Mouse (Mus musculus) liver, embryonic 16.5 days (tissue): Measurements from ENCODE around the gene Psmd11. TPM values are rescaled to one million over a fixed set of nuclear protein-coding genes. Genes with fewer than 3 reads are reported as not detected.

Experiments used
- ATAC-seq: fragments of 200-750 bp; cut with Nextera tagmentation; 2 replicates; pipeline ENCODE4 v1.8.0; 2017; ENCODE audit warnings: low read depth, mild to moderate bottlenecking, moderate number of reproducible peaks, moderate library complexity
- H3K27ac ChIP-seq: fragments of 300-500 bp; sonication (generic); 2 replicates; pipeline ENCODE4 v1.5.1; 2014; ENCODE audit warnings: mild to moderate bottlenecking, low read length
- H3K27me3 ChIP-seq: fragments of 300-500 bp; sonication (generic); 2 replicates; pipeline ENCODE4 v1.6.1; 2014; ENCODE audit warnings: low read depth, low read length, mixed read lengths; ENCODE audit not compliant: control insufficient read depth, insufficient read depth
- H3K36me3 ChIP-seq: fragments of 300-500 bp; sonication (generic); 2 replicates; pipeline ENCODE4 v1.6.1; 2014; ENCODE audit warnings: mild to moderate bottlenecking; ENCODE audit not compliant: control insufficient read depth, insufficient read depth
- H3K4me1 ChIP-seq: fragments of 300-500 bp; sonication (generic); 2 replicates; pipeline ENCODE4 v1.6.1; 2014; ENCODE audit warnings: low read depth, low read length, mixed read lengths; ENCODE audit not compliant: control insufficient read depth
- H3K4me2 ChIP-seq: fragments of 300-500 bp; sonication (generic); 2 replicates; pipeline ENCODE4 v1.6.1; 2014; ENCODE audit warnings: low read depth, low read length, mixed read lengths
- H3K4me3 ChIP-seq: fragments of 300-500 bp; sonication (generic); 2 replicates; pipeline ENCODE4 v1.5.1; 2014; ENCODE audit warnings: low read depth, mild to moderate bottlenecking, low read length
- H3K9ac ChIP-seq: fragments of 300-500 bp; sonication (generic); 2 replicates; pipeline ENCODE4 v1.6.1; 2014; ENCODE audit warnings: low read depth, low read length
- H3K9me3 ChIP-seq: fragments of 300-500 bp; sonication (generic); replicated peaks from 2 replicates; pipeline ENCODE4 v1.6.1; 2016; ENCODE audit warnings: low read length; ENCODE audit not compliant: control insufficient read depth
- WGBS: fragments of 180-500 bp; shearing (Covaris S2); extraction: QIAGEN DNeasy Blood & Tissue Kit; methylation state at CpG from one replicate; pipeline ENCODE4 v1.1.7; 2014; ENCODE audit not compliant: insufficient replicate concordance; 5-methylcytosine and 5-hydroxymethylcytosine counted together
- polyA plus RNA-seq: library from polyadenylated mRNA; unstranded; fragments of >200 nt; fragmentation: Nextera tagmentation; extraction: Ambion mirVana; gene quantifications from 2 replicates; pipeline ENCODE4 v1.2.1, GENCODE M21; 2015

The Psmd11 gene
- polyA plus RNA-seq, 1 experiment from 2014 or later, result 141 TPM

GRCm38 (mm10) chr11:80512313-80513056 is 84.1 kb downstream of the Psmd11 start:
- Histone ChIP-seq H3K4me1 (no peaks in the 10 kb centered on the region; the same call in 1 of the 2 replicates), H3K4me3 (no peak overlapping the region), H3K9ac (no peak overlapping the region), H3K4me2 (no peak overlapping the region), H3K9me3 (no peaks in the 10 kb centered on the region), H3K36me3 (no peaks in the 10 kb centered on the region), H3K27me3 (no peaks in the 10 kb centered on the region), H3K27ac (no peak overlapping the region)
- no peak for ATAC-seq
- 73% methylated on average over 19 of the region's 19 CpGs for WGBS

GRCm38 (mm10) chr11:80513796-80514195 is 85.4 kb downstream of the Psmd11 start:
- Histone ChIP-seq H3K4me2 (no peak overlapping the region), H3K4me1 (no peaks in the 10 kb centered on the region), H3K27me3 (no peaks in the 10 kb centered on the region), H3K27ac (no peak overlapping the region), H3K4me3 (no peak overlapping the region), H3K36me3 (no peaks in the 10 kb centered on the region), H3K9ac (no peak overlapping the region), H3K9me3 (no peaks in the 10 kb centered on the region)
- 43% methylated on average over 7 of the region's 7 CpGs for WGBS
- ATAC-seq, result no peak

GRCm38 (mm10) chr11:80515346-80515745 is 86.9 kb downstream of the Psmd11 start:
- Histone ChIP-seq H3K36me3 (no peaks in the 10 kb centered on the region), H3K27me3 (no peaks in the 10 kb centered on the region), H3K4me3 (no peak overlapping the region), H3K4me1 (no peaks in the 10 kb centered on the region), H3K9me3 (no peaks in the 10 kb centered on the region), H3K9ac (no peak overlapping the region), H3K4me2 (no peak overlapping the region), H3K27ac (no peak overlapping the region)
- ATAC-seq, result no peak
- 78% methylated on average over 1 of the region's 1 CpGs for WGBS

DNA sequence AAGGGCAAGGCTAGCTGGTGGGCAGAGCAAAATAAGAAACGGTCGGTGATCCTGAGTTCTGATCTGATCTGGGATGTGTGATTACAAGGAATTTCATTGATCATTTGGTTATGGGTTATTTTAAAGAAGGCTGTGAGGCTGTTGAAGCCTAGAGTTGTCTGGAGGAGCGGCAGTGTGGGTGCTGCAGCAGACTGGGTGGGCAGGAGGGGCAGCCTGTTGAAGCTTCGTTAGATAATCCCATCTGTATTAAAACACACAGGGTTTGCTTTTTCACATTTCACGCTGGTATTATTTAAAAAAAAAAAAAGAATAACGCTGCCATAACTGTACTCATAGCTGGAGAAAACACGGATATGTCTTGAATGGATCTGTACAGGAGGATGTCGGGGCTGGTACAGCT is 87.5 kb downstream of the Psmd11 start:
- 73% methylated on average over 8 of the region's 8 CpGs for WGBS

DNA sequence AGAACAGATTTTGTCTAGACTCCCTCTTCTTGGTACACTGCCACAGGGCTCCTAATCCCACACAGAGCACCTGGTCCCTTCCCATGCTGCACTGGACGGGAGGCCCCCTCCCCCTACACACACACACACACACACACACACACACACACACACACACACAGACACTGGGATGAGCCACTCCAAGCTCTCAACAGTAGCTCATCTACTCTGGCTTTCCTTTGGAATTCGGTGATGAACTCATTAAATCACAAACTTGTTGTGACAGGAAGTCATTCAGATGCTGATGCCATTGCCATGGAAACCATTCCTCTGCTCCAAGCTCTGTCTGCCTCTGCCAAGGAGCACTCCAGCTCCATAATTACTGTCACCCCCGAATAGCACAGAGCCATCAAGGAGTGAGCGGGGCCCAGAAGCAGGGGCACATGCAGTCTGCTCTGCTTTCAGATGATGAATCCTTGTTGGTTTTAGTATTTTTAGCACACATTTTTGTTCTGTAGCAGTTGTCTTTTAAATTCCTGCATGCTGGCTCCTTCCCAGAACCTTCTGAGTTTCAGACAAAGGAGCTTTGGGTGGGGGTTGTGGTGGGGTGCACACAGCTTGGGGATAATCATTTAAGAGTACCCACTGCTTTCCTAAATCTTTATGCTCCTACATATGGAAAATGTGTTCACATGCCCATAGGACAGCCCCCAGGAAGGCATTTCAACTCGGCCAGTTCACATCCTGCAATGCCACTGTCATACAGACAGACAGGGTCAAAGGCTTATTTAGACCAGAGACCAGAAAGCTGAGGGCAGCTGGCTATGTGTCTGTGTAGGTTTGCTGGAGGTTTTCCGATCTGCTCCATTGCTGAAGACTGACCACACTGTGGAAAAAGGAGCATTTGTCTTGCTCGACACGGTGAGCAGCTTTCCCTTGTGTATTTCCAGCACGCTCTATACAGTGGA is 90.3 kb downstream of the Psmd11 start:
- H3K9me3 ChIP-seq, result no peaks in the 10 kb centered on the region
- no peaks in the 10 kb centered on the region for H3K4me1 ChIP-seq
- H3K4me2 ChIP-seq, result no peak overlapping the region
- H3K4me3 ChIP-seq, result no peak overlapping the region
- ATAC-seq, result no peak
- no peaks in the 10 kb centered on the region for H3K36me3 ChIP-seq
- no peaks in the 10 kb centered on the region for H3K27me3 ChIP-seq
- H3K27ac ChIP-seq, result no peak overlapping the region
- 45% methylated on average over 9 of the region's 9 CpGs for WGBS
- no peak overlapping the region for H3K9ac ChIP-seq

More for the DNA sequence above, 87.5 kb downstream of the Psmd11 start:
- H3K9me3 ChIP-seq, result no peaks in the 10 kb centered on the region
- H3K36me3 ChIP-seq, result no peaks in the 10 kb centered on the region
- ATAC-seq, result no peak
- no peak overlapping the region for H3K27ac ChIP-seq
- no peak overlapping the region for H3K4me2 ChIP-seq
- no peaks in the 10 kb centered on the region for H3K4me1 ChIP-seq
- H3K9ac ChIP-seq, result no peak overlapping the region
- no peaks in the 10 kb centered on the region for H3K27me3 ChIP-seq
- H3K4me3 ChIP-seq, result no peak overlapping the region

- H3K36me3 ChIP-seq, result no peaks in the 10 kb centered on the region
- H3K4me1 ChIP-seq, result no peaks in the 10 kb centered on the region
- H3K27ac ChIP-seq, result no peak overlapping the region
- H3K4me3 ChIP-seq, result no peak overlapping the region
- H3K9me3 ChIP-seq, result no peaks in the 10 kb centered on the region
- no peak for ATAC-seq
- H3K4me2 ChIP-seq, result no peak overlapping the region
- WGBS, result 57% methylated on average over 2 of the region's 2 CpGs
- H3K27me3 ChIP-seq, result no peaks in the 10 kb centered on the region
- H3K9ac ChIP-seq, result no peak overlapping the region
Measured at GRCm38 (mm10) chr11:80521148-80521547, 92.7 kb downstream of the Psmd11 start.

Other genes starting within 250 kb of the Psmd11 start
- 4.8 and 5.4 TPM in 2 replicates for gene Rnf135, start 244.8 kb upstream of the Psmd11 start, polyA plus RNA-seq
- gene Rhot1, start 219.6 kb upstream of the Psmd11 start, polyA plus RNA-seq, result 19.6 and 20.2 TPM in 2 replicates
- 0.02 and 0.04 TPM in 2 replicates for gene Rhbdl3, start 127.7 kb upstream of the Psmd11 start, polyA plus RNA-seq
- gene 5730455P16Rik, start 50.6 kb upstream of the Psmd11 start, polyA plus RNA-seq, result 4.1 and 5.1 TPM in 2 replicates
- gene Zfp207, start 45.3 kb upstream of the Psmd11 start, polyA plus RNA-seq, result 81.5 and 87.4 TPM in 2 replicates
- 0.22 and 0.30 TPM in 2 replicates for gene Cdk5r1, start 48.4 kb downstream of the Psmd11 start, polyA plus RNA-seq